Mouse (Mus musculus) ES-E14 (cell line): ENCODE data around the gene Fhit. TPM values are rescaled to one million over a fixed set of nuclear protein-coding genes. Genes with fewer than 3 reads are reported as not detected.

Experiments used
- DNase-seq: peaks from one replicate; pipeline ENCODE4 v3.0.0-alpha.2; 2013; ENCODE audit warnings: low read depth, low spot score
- H3K27ac ChIP-seq: 2 replicates; pipeline ENCODE4 v1.5.1; 2012; ENCODE audit warnings: low read depth, mild to moderate bottlenecking, low read length, moderate library complexity, mixed read lengths; ENCODE audit not compliant: poor library complexity, insufficient read depth, severe bottlenecking
- H3K36me3 ChIP-seq: 2 replicates; pipeline ENCODE4 v1.6.1; 2012; ENCODE audit warnings: mild to moderate bottlenecking, low read length, moderate library complexity, mixed read lengths; ENCODE audit not compliant: control insufficient read depth, poor library complexity, insufficient read depth, severe bottlenecking
- H3K4me1 ChIP-seq, 2 experiments: fragments of 150-350 bp in 1 of 2; sonication (generic) in 1 of 2; 2 replicates each; pipeline ENCODE4 v1.6.1; 2012; ENCODE audit warnings: low read length in 2 of 2, mild to moderate bottlenecking in 1 of 2, mixed read lengths in 1 of 2; ENCODE audit not compliant: control insufficient read depth in 2 of 2, insufficient read depth in 2 of 2, poor library complexity in 1 of 2
- H3K4me3 ChIP-seq, 2 experiments: fragments of 150-350 bp in 1 of 2; sonication (generic) in 1 of 2; 2 replicates each; pipeline ENCODE4 v1.5.1; 2012; ENCODE audit warnings: low read length in 2 of 2, low read depth in 1 of 2, mild to moderate bottlenecking in 1 of 2, mixed read lengths in 1 of 2; ENCODE audit not compliant: insufficient read depth in 1 of 2, poor library complexity in 1 of 2, severe bottlenecking in 1 of 2
- H3K9ac ChIP-seq: 2 replicates; pipeline ENCODE4 v1.6.1; 2012; ENCODE audit warnings: low read depth, mild to moderate bottlenecking, low read length, mixed read lengths; ENCODE audit not compliant: poor library complexity, insufficient read depth, severe bottlenecking
- H3K9me3 ChIP-seq: fragments of 150-350 bp; sonication (generic); 2 replicates; pipeline ENCODE4 v1.6.1; 2012; ENCODE audit warnings: low read depth, mild to moderate bottlenecking, low read length; ENCODE audit not compliant: control insufficient read depth, insufficient read depth
- CHD2 ChIP-seq: IDR thresholded peaks from 2 replicates; pipeline ENCODE4 v1.6.1; 2014; ENCODE audit warnings: mild to moderate bottlenecking, low read depth, low read length, inconsistent platforms
- HCFC1 ChIP-seq: IDR thresholded peaks from 2 replicates; pipeline ENCODE4 v1.6.1; 2012; ENCODE audit warnings: low read length, inconsistent platforms, borderline replicate concordance; ENCODE audit not compliant: insufficient read depth
- MAFK ChIP-seq: IDR thresholded peaks from 2 replicates; pipeline ENCODE4 v1.6.1; 2014; ENCODE audit warnings: mild to moderate bottlenecking, low read depth, low read length, inconsistent platforms; ENCODE audit not compliant: insufficient read depth
- ZC3H11A ChIP-seq: IDR thresholded peaks from 2 replicates; pipeline ENCODE4 v1.6.1; 2012; ENCODE audit warnings: low read depth, mild to moderate bottlenecking, inconsistent platforms, low read length, borderline replicate concordance
- ZNF384 ChIP-seq: IDR thresholded peaks from 2 replicates; pipeline ENCODE4 v1.6.1; 2012; ENCODE audit warnings: low read depth, low read length, inconsistent platforms
- in situ Hi-C, 2 experiments: fragments of 600-800 bp; cut with MboI; formaldehyde crosslinking; loops; one replicate each; pipeline ENCODE4 v1.15.1; 2025; ENCODE audit warnings: low sequenced_read_pairs in 2 of 2, inconsistent platforms in 1 of 2; ENCODE audit not compliant: unreplicated experiment in 2 of 2
- total RNA-seq: library from RNA; depleted of rRNA; stranded (reverse); fragments of 300-350 nt; gene quantifications from 2 replicates; pipeline ENCODE4 v1.2.3, GENCODE M21; 2012

The Fhit gene
- total RNA-seq, 1 experiment: 1.0 TPM

DNA sequence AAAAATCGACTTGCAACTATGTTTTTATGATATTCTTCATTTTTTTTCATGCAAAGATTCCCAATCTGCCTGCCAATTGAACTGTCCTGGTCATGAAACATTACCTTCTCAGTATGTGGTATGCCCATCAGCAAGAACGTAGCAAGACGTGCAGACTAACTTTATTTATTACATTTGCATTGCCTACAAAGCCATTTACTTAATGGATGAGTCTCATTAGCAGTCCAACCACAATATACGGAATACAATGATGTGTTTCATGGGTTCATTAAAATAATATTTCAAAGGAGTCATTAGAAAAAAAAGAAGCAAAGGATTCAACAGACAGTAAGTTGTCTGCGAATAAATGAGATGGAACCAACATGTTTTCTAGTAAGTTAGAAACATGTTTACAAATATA, 933.1 kb downstream of the Fhit start:
- Histone ChIP-seq H3K9me3 (no peaks in the 10 kb centered on the region), H3K27ac (no peak overlapping the region), H3K9ac (no peak overlapping the region), H3K4me1 (no peaks in the 10 kb centered on the region), H3K36me3 (no peaks in the 10 kb centered on the region), H3K4me3 (no peak overlapping the region)
- TF ChIP-seq ZC3H11A: no peak
- in situ Hi-C loops: no loop called here
- no peak for DNase-seq

DNA sequence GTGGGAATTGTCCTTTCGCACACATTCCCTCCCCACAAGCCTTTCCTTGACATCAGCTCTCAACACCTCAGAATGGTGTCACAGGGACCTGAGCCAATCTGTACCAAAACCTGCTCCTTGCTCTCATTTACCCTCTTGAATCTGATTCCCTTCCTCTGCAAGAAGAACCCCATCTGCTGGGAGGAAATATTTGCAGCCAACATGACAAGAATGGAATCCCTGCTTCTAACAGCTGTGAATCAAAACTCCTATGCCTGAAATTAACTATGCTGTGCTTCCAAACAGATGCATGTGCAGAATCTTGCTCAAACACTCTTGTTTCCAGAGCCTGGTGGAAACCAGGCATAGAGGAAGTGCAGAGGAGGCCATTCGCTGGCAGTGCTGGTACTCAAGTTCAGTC, 940.0 kb downstream of the Fhit start:
- no peaks in the 10 kb centered on the region for H3K36me3 ChIP-seq
- no peak overlapping the region for H3K27ac ChIP-seq
- no peak for DNase-seq
- H3K4me3 ChIP-seq: no peak overlapping the region
- in situ Hi-C loops: no loop called here
- no peak for TF ChIP-seq CHD2
- no peak for TF ChIP-seq MAFK
- TF ChIP-seq ZNF384: no peak
- no peak for TF ChIP-seq HCFC1
- no peak for TF ChIP-seq ZC3H11A
- no peak overlapping the region for H3K9ac ChIP-seq
- no peaks in the 10 kb centered on the region for H3K4me1 ChIP-seq
- H3K9me3 ChIP-seq: no peaks in the 10 kb centered on the region

DNA sequence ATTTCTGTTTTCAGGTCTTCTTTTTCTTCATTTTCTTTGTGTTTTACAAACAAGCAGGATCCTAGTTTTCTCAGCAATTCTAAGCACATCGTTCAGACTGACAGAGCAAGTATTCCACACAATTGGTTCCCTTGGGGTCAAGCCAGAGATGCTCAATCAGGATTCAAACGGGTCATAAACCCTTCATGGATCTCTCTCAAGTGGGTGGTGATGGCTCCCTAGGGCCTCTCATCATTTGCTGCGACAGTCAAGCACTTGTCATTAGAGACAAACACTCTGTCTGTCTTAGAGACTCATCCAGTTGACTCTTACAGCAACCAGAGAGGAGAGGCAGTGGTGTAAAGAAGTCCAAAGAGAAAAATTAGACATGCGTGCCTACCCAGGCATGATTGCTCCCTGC, 948.6 kb downstream of the Fhit start:
- no peaks in the 10 kb centered on the region for H3K36me3 ChIP-seq
- no peaks in the 10 kb centered on the region for H3K9me3 ChIP-seq
- DNase-seq: no peak
- no peak overlapping the region for H3K4me3 ChIP-seq
- no peak overlapping the region for H3K9ac ChIP-seq
- no peaks in the 10 kb centered on the region for H3K4me1 ChIP-seq
- no peak for TF ChIP-seq ZC3H11A
- no peak for TF ChIP-seq ZNF384
- no peak for TF ChIP-seq HCFC1
- TF ChIP-seq MAFK: no peak
- no peak for TF ChIP-seq CHD2
- H3K27ac ChIP-seq: no peak overlapping the region
- in situ Hi-C loops: no loop called here

DNA sequence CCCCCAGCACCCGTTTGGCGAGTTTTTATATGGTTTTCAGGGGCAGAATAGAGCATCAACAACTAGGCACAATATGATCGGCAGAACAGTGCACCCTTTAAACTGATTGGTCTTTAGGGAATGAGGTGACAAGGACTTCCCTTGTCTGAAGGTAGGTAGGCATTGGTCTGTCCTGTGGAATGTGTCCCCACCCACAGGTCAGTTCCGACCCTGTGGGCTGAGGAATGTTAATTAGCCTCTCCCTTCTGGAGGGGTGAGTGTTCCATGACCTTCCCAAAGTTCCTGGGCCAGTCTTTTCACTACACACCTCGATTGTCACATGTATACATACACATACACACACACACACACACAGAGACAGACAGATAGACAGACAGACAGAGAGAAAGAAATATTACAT, 950.7 kb downstream of the Fhit start:
- Histone ChIP-seq H3K27ac (no peak overlapping the region), H3K4me1 (no peaks in the 10 kb centered on the region), H3K9me3 (no peaks in the 10 kb centered on the region), H3K36me3 (no peaks in the 10 kb centered on the region), H3K9ac (no peak overlapping the region), H3K4me3 (no peak overlapping the region)
- DNase-seq: no peak
- TF ChIP-seq ZNF384 (no peak), CHD2 (no peak), ZC3H11A (no peak), MAFK (no peak), HCFC1 (no peak)
- in situ Hi-C loops: no loop called here

DNA sequence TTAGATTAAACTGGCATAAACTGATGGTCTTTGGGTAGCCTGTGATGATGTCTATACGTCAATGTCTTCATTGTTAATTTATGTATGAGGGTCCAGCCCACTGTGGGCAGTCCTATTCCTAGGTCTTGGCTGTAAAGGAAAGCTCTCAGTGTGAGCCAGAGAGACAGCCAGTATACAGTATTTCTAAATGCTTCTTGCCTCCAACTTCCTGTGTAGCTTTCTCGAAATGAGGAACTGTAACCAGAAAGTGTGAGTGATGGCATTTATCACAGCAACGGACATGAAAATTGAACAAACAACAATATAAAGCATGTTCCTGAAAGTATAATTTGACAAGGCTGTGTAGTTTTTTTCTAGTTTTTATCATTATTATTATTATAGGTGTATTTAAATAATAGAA, 952.8 kb downstream of the Fhit start:
- no peak for DNase-seq
- TF ChIP-seq ZC3H11A: no peak
- no peak for TF ChIP-seq MAFK
- TF ChIP-seq CHD2: no peak
- TF ChIP-seq HCFC1: no peak
- TF ChIP-seq ZNF384: no peak
- no peak overlapping the region for H3K27ac ChIP-seq
- in situ Hi-C loops: no loop called here
- H3K36me3 ChIP-seq: no peaks in the 10 kb centered on the region
- no peaks in the 10 kb centered on the region for H3K9me3 ChIP-seq
- no peaks in the 10 kb centered on the region for H3K4me1 ChIP-seq
- no peak overlapping the region for H3K4me3 ChIP-seq
- no peak overlapping the region for H3K9ac ChIP-seq
